ENCODE assay signal across 11 mouse cellular contexts in the genomic region with DNA sequence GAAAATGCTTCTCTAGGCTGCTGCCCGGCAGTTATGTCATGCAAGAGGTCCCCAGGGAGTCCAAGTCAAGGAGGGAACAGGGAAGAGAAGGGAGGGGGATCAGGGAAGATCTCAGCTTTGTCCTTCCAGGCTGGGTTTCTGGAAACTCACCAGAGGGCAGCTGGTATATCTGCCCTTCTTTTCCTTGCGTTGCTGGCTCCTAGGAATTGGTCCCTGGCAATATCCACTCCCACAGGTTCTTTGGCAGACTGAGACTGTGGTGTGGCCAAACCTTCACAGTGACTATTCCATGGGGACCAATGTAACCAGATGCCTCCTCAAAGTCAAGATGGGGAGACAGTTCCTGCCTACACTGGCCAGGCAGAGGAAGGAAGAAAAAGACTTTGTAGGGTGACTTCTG.
"Had no signal": no experiment of that assay in that cellular context is flagged by ENCODE, and none has a peak within 500 bp of the region (broad histone marks: within the 10 kb centered on the region; RNA-seq: fewer than 3 reads in every experiment).

No protein-coding gene starts in this region.

- DNase-seq: kidney, adult 8-10 months; kidney, postnatal 10 days; kidney, postnatal 36 days; liver, embryonic 13.5 days; lung, adult 2 months; lung, postnatal 14 days; thymus, adult 2 months; thymus, postnatal 14 days had no signal

- H3K27ac ChIP-seq: kidney, embryonic 15.5 days; liver, embryonic 13.5 days; midbrain, embryonic 12.5 days; midbrain, embryonic 15.5 days had no signal

- H3K4me2 ChIP-seq: kidney, embryonic 15.5 days; liver, embryonic 13.5 days; midbrain, embryonic 12.5 days; midbrain, embryonic 15.5 days had no signal

- H3K36me3 ChIP-seq: kidney, embryonic 15.5 days; liver, embryonic 13.5 days; midbrain, embryonic 12.5 days; midbrain, embryonic 15.5 days had no signal

- H3K4me3 ChIP-seq: kidney, embryonic 15.5 days; liver, embryonic 13.5 days; midbrain, embryonic 12.5 days; midbrain, embryonic 15.5 days had no signal

- H3K27me3 ChIP-seq: kidney, embryonic 15.5 days; midbrain, embryonic 15.5 days had no signal
